Mouse (Mus musculus): Measurements from ENCODE around the gene Aim2. TPM values are rescaled to one million over a fixed set of nuclear protein-coding genes. Genes with fewer than 3 reads are reported as not detected.
A peak's percentile ranks its signal among the peaks of the same experiment; 100 is the strongest.

Gene Aim2
- polyA plus RNA-seq, 1 experiment from 2014 or later: 4.0 TPM

- 87% methylated on average over 5 of the region's 5 CpGs for WGBS (ENCODE audit: insufficient replicate concordance)
- Histone ChIP-seq H3K9ac (no peak overlapping the region), H3K4me3 (no peak overlapping the region), H3K9me3 (replicated peaks) (no peaks in the 10 kb centered on the region), H3K27ac (no peak overlapping the region), H3K4me2 (no peak overlapping the region), H3K4me1 (no peaks in the 10 kb centered on the region), H3K27me3 (replicated peaks) (no peaks in the 10 kb centered on the region), H3K36me3 (no peaks in the 10 kb centered on the region)
- ATAC-seq: no peak
Measured at GRCm38 (mm10) chr1:173404696-173405309, 54.1 kb downstream of the Aim2 start.

GRCm38 (mm10) chr1:173409066-173409465 lies 58.4 kb downstream of the Aim2 start:
- H3K4me3 ChIP-seq: no peak overlapping the region
- H3K27me3 ChIP-seq (replicated peaks): no peaks in the 10 kb centered on the region
- H3K9me3 ChIP-seq (replicated peaks): no peaks in the 10 kb centered on the region
- H3K36me3 ChIP-seq: no peaks in the 10 kb centered on the region
- H3K4me1 ChIP-seq: no peaks in the 10 kb centered on the region
- H3K4me2 ChIP-seq: no peak overlapping the region
- H3K27ac ChIP-seq: no peak overlapping the region
- no peak overlapping the region for H3K9ac ChIP-seq
- no peak for ATAC-seq

- 56% methylated on average over 4 of the region's 4 CpGs for WGBS (ENCODE audit: insufficient replicate concordance)
- no peak for ATAC-seq
- no peak overlapping the region for H3K4me2 ChIP-seq
Measured at GRCm38 (mm10) chr1:173411863-173412262, 61.2 kb downstream of the Aim2 start.

GRCm38 (mm10) chr1:173414631-173415030 lies 64.0 kb downstream of the Aim2 start:
- Histone ChIP-seq H3K4me1 (no peaks in the 10 kb centered on the region), H3K9me3 (replicated peaks) (no peaks in the 10 kb centered on the region), H3K4me2 (no peak overlapping the region), H3K36me3 (no peaks in the 10 kb centered on the region), H3K27ac (no peak overlapping the region), H3K4me3 (no peak overlapping the region), H3K27me3 (replicated peaks) (no peaks in the 10 kb centered on the region), H3K9ac (no peak overlapping the region)
- 62% methylated on average over 3 of the region's 3 CpGs for WGBS (ENCODE audit: insufficient replicate concordance)
- ATAC-seq: 0 out of 2 replicates have a peak, but pooled peaks have one; percentile 30

More at GRCm38 (mm10) chr1:173411863-173412262, 61.2 kb downstream of the Aim2 start:
- no peaks in the 10 kb centered on the region for H3K9me3 ChIP-seq (replicated peaks)
- H3K27me3 ChIP-seq (replicated peaks): no peaks in the 10 kb centered on the region
- no peaks in the 10 kb centered on the region for H3K36me3 ChIP-seq
- H3K4me1 ChIP-seq: no peaks in the 10 kb centered on the region
- H3K27ac ChIP-seq: no peak overlapping the region
- H3K9ac ChIP-seq: no peak overlapping the region
- no peak overlapping the region for H3K4me3 ChIP-seq

GRCm38 (mm10) chr1:173418516-173418915 lies 67.8 kb downstream of the Aim2 start:
- Histone ChIP-seq H3K9me3 (replicated peaks) (no peaks in the 10 kb centered on the region), H3K4me2 (no peak overlapping the region), H3K4me1 (no peaks in the 10 kb centered on the region), H3K4me3 (no peak overlapping the region), H3K27me3 (replicated peaks) (no peaks in the 10 kb centered on the region), H3K36me3 (no peaks in the 10 kb centered on the region), H3K9ac (no peak overlapping the region), H3K27ac (no peak overlapping the region)
- WGBS (ENCODE audit: insufficient replicate concordance): 75% methylated on average over 3 of the region's 3 CpGs
- ATAC-seq: no peak

GRCm38 (mm10) chr1:173418936-173419621 lies 68.4 kb downstream of the Aim2 start:
- 53% methylated on average over 1 of the region's 1 CpGs for WGBS (ENCODE audit: insufficient replicate concordance)
- no peaks in the 10 kb centered on the region for H3K4me1 ChIP-seq
- no peaks in the 10 kb centered on the region for H3K36me3 ChIP-seq
- H3K27me3 ChIP-seq (replicated peaks): no peaks in the 10 kb centered on the region
- H3K4me2 ChIP-seq: no peak overlapping the region
- ATAC-seq: peak; percentile 77
- H3K4me3 ChIP-seq: no peak overlapping the region
- no peak overlapping the region for H3K27ac ChIP-seq
- no peak overlapping the region for H3K9ac ChIP-seq
- H3K9me3 ChIP-seq (replicated peaks): no peaks in the 10 kb centered on the region

- H3K4me1 ChIP-seq: no peaks in the 10 kb centered on the region
- H3K27ac ChIP-seq: no peak overlapping the region
- no peak overlapping the region for H3K9ac ChIP-seq
- H3K36me3 ChIP-seq: no peaks in the 10 kb centered on the region
- no peak overlapping the region for H3K4me2 ChIP-seq
- H3K4me3 ChIP-seq: no peak overlapping the region
- ATAC-seq: peak; percentile 42; the same call in 1 of the 2 replicates
- 26% methylated on average over 6 of the region's 6 CpGs for WGBS (ENCODE audit: insufficient replicate concordance)
- no peaks in the 10 kb centered on the region for H3K27me3 ChIP-seq (replicated peaks)
- H3K9me3 ChIP-seq (replicated peaks): no peaks in the 10 kb centered on the region
Measured at GRCm38 (mm10) chr1:173420374-173420773, 69.7 kb downstream of the Aim2 start.

- Histone ChIP-seq H3K9me3 (replicated peaks) (no peaks in the 10 kb centered on the region), H3K27ac (no peak overlapping the region), H3K36me3 (no peaks in the 10 kb centered on the region), H3K4me1 (no peaks in the 10 kb centered on the region), H3K27me3 (replicated peaks) (no peaks in the 10 kb centered on the region), H3K9ac (no peak overlapping the region), H3K4me3 (no peak overlapping the region), H3K4me2 (no peak overlapping the region)
- WGBS (ENCODE audit: insufficient replicate concordance): 56% methylated on average over 2 of the region's 2 CpGs
- ATAC-seq: no peak
Measured at GRCm38 (mm10) chr1:173426345-173426744, 75.7 kb downstream of the Aim2 start.

- no peaks in the 10 kb centered on the region for H3K9me3 ChIP-seq (replicated peaks)
- ATAC-seq: no peak
- H3K27me3 ChIP-seq (replicated peaks): no peaks in the 10 kb centered on the region
- no peak overlapping the region for H3K4me3 ChIP-seq
- WGBS (ENCODE audit: insufficient replicate concordance): 67% methylated on average over 8 of the region's 8 CpGs
- no peaks in the 10 kb centered on the region for H3K36me3 ChIP-seq
- H3K27ac ChIP-seq: no peak overlapping the region
- H3K4me1 ChIP-seq: no peaks in the 10 kb centered on the region
- H3K9ac ChIP-seq: no peak overlapping the region
- no peak overlapping the region for H3K4me2 ChIP-seq
Measured at GRCm38 (mm10) chr1:173427385-173427784, 76.7 kb downstream of the Aim2 start.

- WGBS (ENCODE audit: insufficient replicate concordance): 64% methylated on average over 5 of the region's 5 CpGs
- no peaks in the 10 kb centered on the region for H3K4me1 ChIP-seq
- ATAC-seq: no peak
- no peak overlapping the region for H3K4me2 ChIP-seq
- H3K36me3 ChIP-seq: no peaks in the 10 kb centered on the region
- no peak overlapping the region for H3K4me3 ChIP-seq
- no peak overlapping the region for H3K27ac ChIP-seq
- H3K27me3 ChIP-seq (replicated peaks): no peaks in the 10 kb centered on the region
- H3K9ac ChIP-seq: no peak overlapping the region
- H3K9me3 ChIP-seq (replicated peaks): no peaks in the 10 kb centered on the region
Measured at GRCm38 (mm10) chr1:173429995-173430699, 79.5 kb downstream of the Aim2 start.

- Histone ChIP-seq H3K27ac (no peak overlapping the region), H3K4me3 (no peak overlapping the region), H3K27me3 (replicated peaks) (no peaks in the 10 kb centered on the region), H3K4me2 (no peak overlapping the region), H3K4me1 (no peaks in the 10 kb centered on the region), H3K36me3 (no peaks in the 10 kb centered on the region), H3K9me3 (replicated peaks) (no peaks in the 10 kb centered on the region), H3K9ac (no peak overlapping the region)
- 78% methylated on average over 2 of the region's 2 CpGs for WGBS (ENCODE audit: insufficient replicate concordance)
- ATAC-seq: no peak
Measured at GRCm38 (mm10) chr1:173432411-173432810, 81.7 kb downstream of the Aim2 start.

GRCm38 (mm10) chr1:173437161-173437953 lies 86.7 kb downstream of the Aim2 start:
- WGBS (ENCODE audit: insufficient replicate concordance): 42% methylated on average over 6 of the region's 6 CpGs

More at GRCm38 (mm10) chr1:173437161-173437953, 86.7 kb downstream of the Aim2 start:
- Histone ChIP-seq H3K4me1 (peaks cover 8% of the 10 kb centered on the region; the same call in 1 of the 2 replicates), H3K4me2 (no peak overlapping the region), H3K9me3 (replicated peaks) (no peaks in the 10 kb centered on the region), H3K4me3 (no peak overlapping the region), H3K9ac (no peak overlapping the region), H3K27me3 (replicated peaks) (no peaks in the 10 kb centered on the region), H3K27ac (no peak overlapping the region), H3K36me3 (no peaks in the 10 kb centered on the region)
- ATAC-seq: no peak

Measured in liver, embryonic 12.5 days (tissue).